Mouse (Mus musculus): ENCODE results near the gene Tedc2.

DNA sequence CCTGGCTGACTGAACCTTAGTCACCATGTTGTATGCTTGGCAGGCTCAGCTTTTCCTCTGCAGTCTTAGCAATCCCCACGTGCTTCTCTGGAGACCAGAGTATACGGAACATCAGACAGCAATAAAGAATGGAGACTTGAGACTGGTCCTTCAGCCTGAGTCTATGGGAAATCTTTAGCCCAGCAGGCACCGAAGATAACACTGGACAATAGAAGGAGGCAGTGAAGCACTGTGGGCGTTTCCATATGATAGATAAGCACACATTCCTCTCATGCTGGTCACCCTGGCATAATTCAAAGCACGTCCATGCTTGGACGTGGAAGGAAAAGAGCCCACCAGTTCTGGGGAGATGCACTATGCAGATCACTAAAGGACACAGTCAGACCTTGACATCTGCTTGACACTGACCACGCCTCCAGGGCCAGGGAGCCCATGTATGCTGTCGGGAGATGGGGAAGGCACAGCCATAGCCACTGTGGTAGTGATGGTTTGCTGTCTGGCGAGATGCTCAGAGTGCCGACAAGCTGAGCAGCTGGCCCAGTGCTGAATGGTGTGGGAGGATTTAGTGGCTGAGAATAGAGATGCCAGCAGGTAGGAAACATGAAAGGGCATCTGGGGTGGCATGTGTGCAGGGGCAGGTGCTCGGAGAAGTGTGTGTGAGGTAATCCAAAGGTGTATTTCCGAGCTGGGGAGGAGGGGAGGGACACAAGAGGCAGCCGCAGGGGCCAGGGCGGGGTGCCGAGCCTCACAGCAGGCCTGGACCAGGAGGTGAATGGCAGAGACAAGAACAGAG is 23.4 kb downstream of the Tedc2 start:
- TF ChIP-seq POLR2A (IDR thresholded peaks at IDR 0.05; ENCODE audit: control insufficient read depth, low read depth, low read length) (no peak), CTCF (IDR thresholded peaks at IDR 0.05; ENCODE audit: control insufficient read depth, insufficient read depth, insufficient replicate concordance, low read depth, low read length) (no peak)

All from testis, adult 2 months (tissue).